Mouse (Mus musculus) ES-Bruce4 (cell line): ENCODE measurements at regions not wholly inside any gene's neighbourhood (a gene's known extent, or its start where the extent isn't known, plus 50 kb on each side); places are given as distances from the start of the nearest gene placed in this dataset.

Source experiments
- H3K27ac ChIP-seq: 2 replicates; pipeline ENCODE4 v1.5.1; 2012; ENCODE audit warnings: low read length, inconsistent platforms; ENCODE audit not compliant: insufficient read depth
- H3K27me3 ChIP-seq: 2 replicates; pipeline ENCODE4 v1.6.1; 2012; ENCODE audit warnings: mild to moderate bottlenecking, low read length, inconsistent platforms; ENCODE audit not compliant: control insufficient read depth, poor library complexity, insufficient read depth, severe bottlenecking
- H3K36me3 ChIP-seq: 2 replicates; pipeline ENCODE4 v1.6.1; 2012; ENCODE audit warnings: inconsistent platforms, mild to moderate bottlenecking, low read length, moderate library complexity; ENCODE audit not compliant: control insufficient read depth, poor library complexity, insufficient read depth, severe bottlenecking
- H3K4me1 ChIP-seq: one replicate; pipeline ENCODE4 v1.8.1; 2011; ENCODE audit warnings: low read length; ENCODE audit not compliant: control insufficient read depth, insufficient read depth
- H3K4me3 ChIP-seq: 2 replicates; pipeline ENCODE4 v1.5.1; 2011; ENCODE audit warnings: low read depth, mild to moderate bottlenecking, low read length
- H3K9ac ChIP-seq: 2 replicates; pipeline ENCODE4 v1.6.1; 2012; ENCODE audit warnings: low read depth, mild to moderate bottlenecking, inconsistent platforms; ENCODE audit not compliant: poor library complexity, severe bottlenecking
- H3K9me3 ChIP-seq: replicated peaks from 2 replicates; pipeline ENCODE4 v1.6.1; 2012; ENCODE audit warnings: mild to moderate bottlenecking, low read length, inconsistent platforms; ENCODE audit not compliant: control insufficient read depth, poor library complexity, insufficient read depth, severe bottlenecking
- CTCF ChIP-seq: IDR thresholded peaks from one replicate; pipeline ENCODE4 v1.8.1; 2011; ENCODE audit warnings: low read depth, low read length
- EP300 ChIP-seq: IDR thresholded peaks from 2 replicates; pipeline ENCODE4 v1.6.1; 2011; ENCODE audit warnings: low read depth, low read length; ENCODE audit not compliant: insufficient read depth
- POLR2A ChIP-seq: IDR thresholded peaks from one replicate; pipeline ENCODE4 v1.8.1; 2011; ENCODE audit warnings: low read length; ENCODE audit not compliant: insufficient read depth

- no peaks in the 10 kb centered on the region for H3K36me3 ChIP-seq
- H3K4me1 ChIP-seq = no peaks in the 10 kb centered on the region
- no peak overlapping the region for H3K9ac ChIP-seq
- TF ChIP-seq EP300 (no peak), CTCF (peak; percentile 56)
- H3K9me3 ChIP-seq = no peaks in the 10 kb centered on the region; the same call in 1 of the 2 replicates
- H3K27me3 ChIP-seq = no peaks in the 10 kb centered on the region
- H3K4me3 ChIP-seq = no peak overlapping the region
- no peak overlapping the region for H3K27ac ChIP-seq
These were observed 86.3 kb upstream of the Castor2 start for GRCm38 (mm10) chr5:134013206-134013605.

- no peak overlapping the region for H3K9ac ChIP-seq
- H3K9me3 ChIP-seq = no peaks in the 10 kb centered on the region
- no peak overlapping the region for H3K4me3 ChIP-seq
- H3K27me3 ChIP-seq = no peaks in the 10 kb centered on the region
- no peak for TF ChIP-seq CTCF
- TF ChIP-seq EP300 = no peak
- no peak for TF ChIP-seq POLR2A
- H3K27ac ChIP-seq = no peak overlapping the region
- H3K36me3 ChIP-seq = no peaks in the 10 kb centered on the region
- no peaks in the 10 kb centered on the region for H3K4me1 ChIP-seq
These were observed 89.7 kb upstream of the Castor2 start for GRCm38 (mm10) chr5:134009843-134010242.

- H3K27me3 ChIP-seq = no peaks in the 10 kb centered on the region
- H3K9ac ChIP-seq = no peak overlapping the region
- no peak for TF ChIP-seq EP300
- TF ChIP-seq CTCF = no peak
- no peak for TF ChIP-seq POLR2A
- H3K27ac ChIP-seq = peak overlapping the region; percentile 40
- H3K4me3 ChIP-seq = no peak overlapping the region
- no peaks in the 10 kb centered on the region for H3K4me1 ChIP-seq
- no peaks in the 10 kb centered on the region for H3K9me3 ChIP-seq
- H3K36me3 ChIP-seq = no peaks in the 10 kb centered on the region
These were observed 92.3 kb upstream of the Castor2 start for GRCm38 (mm10) chr5:134007127-134007771.

GRCm38 (mm10) chr5:134006470-134007126 is 92.9 kb upstream of the Castor2 start:
- H3K9me3 ChIP-seq = no peaks in the 10 kb centered on the region
- no peak overlapping the region for H3K9ac ChIP-seq
- H3K4me3 ChIP-seq = no peak overlapping the region
- no peaks in the 10 kb centered on the region for H3K36me3 ChIP-seq
- TF ChIP-seq POLR2A (no peak), EP300 (peak; percentile 61; the same call in 1 of the 2 replicates), CTCF (peak; percentile 70)
- H3K4me1 ChIP-seq = no peaks in the 10 kb centered on the region
- peak overlapping the region; percentile 40 for H3K27ac ChIP-seq
- H3K27me3 ChIP-seq = no peaks in the 10 kb centered on the region

GRCm38 (mm10) chr5:134006001-134006400 is 93.5 kb upstream of the Castor2 start:
- H3K27ac ChIP-seq = no peak overlapping the region
- no peaks in the 10 kb centered on the region for H3K9me3 ChIP-seq
- no peak overlapping the region for H3K9ac ChIP-seq
- TF ChIP-seq POLR2A (no peak), EP300 (no peak), CTCF (no peak)
- H3K27me3 ChIP-seq = no peaks in the 10 kb centered on the region
- H3K4me3 ChIP-seq = no peak overlapping the region
- H3K4me1 ChIP-seq = no peaks in the 10 kb centered on the region
- no peaks in the 10 kb centered on the region for H3K36me3 ChIP-seq

GRCm38 (mm10) chr5:134000100-134000499 is 99.4 kb upstream of the Castor2 start:
- Histone ChIP-seq H3K9ac (no peak overlapping the region), H3K27ac (no peak overlapping the region), H3K27me3 (no peaks in the 10 kb centered on the region), H3K4me3 (no peak overlapping the region), H3K36me3 (no peaks in the 10 kb centered on the region), H3K9me3 (no peaks in the 10 kb centered on the region), H3K4me1 (no peaks in the 10 kb centered on the region)
- TF ChIP-seq EP300 (no peak), POLR2A (no peak), CTCF (no peak)
